Mouse (Mus musculus): ENCODE data around the gene Adgrv1. TPM values are rescaled to one million over a fixed set of nuclear protein-coding genes. Genes with fewer than 3 reads are reported as not detected.

Gene Adgrv1
- polyA plus RNA-seq, 1 experiment from 2014 or later, result 38.5 TPM

DNA sequence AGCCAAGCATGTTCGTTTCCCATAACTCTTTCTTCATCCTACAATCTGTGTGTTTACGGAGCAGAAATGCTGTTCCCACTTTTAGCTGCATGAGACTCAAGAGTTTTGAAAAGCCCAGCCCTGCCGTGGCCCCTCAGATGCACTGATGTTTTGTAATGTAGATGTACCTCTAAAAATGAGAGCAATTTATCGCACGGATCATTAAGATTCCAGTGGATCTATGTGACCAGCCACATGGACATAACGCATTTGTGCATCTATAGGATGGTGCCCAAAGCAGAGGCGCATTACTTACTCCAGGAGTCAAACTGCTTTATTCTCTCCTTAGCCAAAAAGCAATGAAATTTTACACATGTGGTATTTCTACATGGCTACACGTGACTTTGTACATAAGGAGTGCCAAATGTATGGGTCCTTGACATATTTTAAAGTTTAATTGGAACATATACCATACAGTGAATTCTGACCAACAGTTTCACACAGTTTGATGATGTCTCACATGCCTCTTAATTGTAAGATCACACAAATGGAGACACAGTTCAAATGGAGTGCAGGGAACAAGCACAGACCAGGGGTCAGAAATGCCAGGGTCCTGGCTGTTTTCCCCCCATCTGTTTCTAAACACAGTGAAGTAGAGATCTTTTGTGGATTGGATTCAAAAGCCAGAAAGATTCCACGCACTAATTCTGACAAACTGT, 35.9 kb downstream of the Adgrv1 start:
- H3K4me2 ChIP-seq (replicated peaks), result peak overlapping the region; percentile 1; the same call in 1 of the 2 replicates
- peaks cover 12% of the 10 kb centered on the region for H3K36me3 ChIP-seq
- H3K27me3 ChIP-seq, result no peaks in the 10 kb centered on the region
- peak overlapping the region; percentile 56 for H3K27ac ChIP-seq (replicated peaks)
- ATAC-seq (ENCODE audit: low FRiP score, low read depth), result peak; percentile 61
- H3K4me3 ChIP-seq, result no peak overlapping the region
- 37% methylated on average over 9 of the region's 9 CpGs for WGBS
- H3K9me3 ChIP-seq, result no peaks in the 10 kb centered on the region
- peaks cover 14% of the 10 kb centered on the region for H3K4me1 ChIP-seq
- no peak overlapping the region for H3K9ac ChIP-seq (replicated peaks)

DNA sequence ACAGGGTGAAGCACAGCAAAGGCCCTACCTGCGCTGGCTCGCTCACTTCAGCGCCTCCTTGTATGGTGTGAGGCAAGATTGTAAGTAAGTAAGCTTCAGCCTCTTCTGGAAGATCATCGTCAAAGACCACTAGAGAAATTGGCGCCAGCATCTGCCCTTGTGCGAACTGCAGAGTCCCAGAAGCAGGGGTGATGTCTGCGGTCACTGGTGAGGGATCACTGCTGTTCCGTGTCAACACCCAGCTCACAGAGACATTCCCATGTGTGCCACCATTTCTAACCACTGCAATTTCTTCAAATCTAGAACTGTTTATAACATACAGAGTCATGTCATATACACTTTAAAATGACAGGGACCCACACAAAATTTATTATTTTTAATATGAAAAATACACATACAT, 54.3 kb downstream of the Adgrv1 start:
- ATAC-seq (ENCODE audit: low FRiP score, low read depth), result no peak
- no peaks in the 10 kb centered on the region for H3K4me1 ChIP-seq
- H3K4me2 ChIP-seq (replicated peaks), result no peak overlapping the region
- H3K27me3 ChIP-seq, result no peaks in the 10 kb centered on the region
- no peak overlapping the region for H3K27ac ChIP-seq (replicated peaks)
- no peaks in the 10 kb centered on the region for H3K9me3 ChIP-seq
- H3K36me3 ChIP-seq, result peaks cover 37% of the 10 kb centered on the region
- WGBS, result 94% methylated on average over 8 of the region's 8 CpGs
- no peak overlapping the region for H3K9ac ChIP-seq (replicated peaks)
- H3K4me3 ChIP-seq, result no peak overlapping the region

DNA sequence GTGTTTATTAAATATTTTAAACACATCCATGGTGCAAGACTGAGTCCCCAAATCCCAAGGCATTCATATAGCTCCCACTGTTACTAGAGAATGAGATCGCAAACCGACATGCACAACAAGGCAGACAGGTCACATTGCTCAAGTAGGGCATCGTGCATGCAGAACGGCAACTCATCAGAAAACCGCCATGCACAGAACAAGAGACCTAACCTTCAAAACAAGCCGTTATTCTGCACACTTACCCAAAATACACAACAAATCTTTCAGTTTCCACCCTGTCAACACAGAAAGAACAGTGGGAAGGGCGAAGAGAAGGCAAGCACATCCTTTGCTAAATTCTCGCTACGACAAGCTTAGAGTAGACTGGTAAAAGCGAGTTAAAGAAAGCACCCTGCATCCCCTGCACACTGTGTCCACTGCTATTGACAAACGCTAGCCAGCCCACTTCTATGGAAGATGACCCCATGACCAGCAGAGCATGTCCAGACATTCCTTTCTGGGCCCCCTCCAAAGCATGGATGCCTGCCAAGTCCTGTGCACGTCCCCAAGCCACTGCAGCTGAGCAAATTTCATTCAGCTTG, 62.6 kb downstream of the Adgrv1 start:
- peaks cover 7% of the 10 kb centered on the region for H3K4me1 ChIP-seq
- H3K4me3 ChIP-seq, result peak overlapping the region; percentile 27
- peak overlapping the region; percentile 60 for H3K27ac ChIP-seq (replicated peaks)
- peak overlapping the region; percentile 50 for H3K4me2 ChIP-seq (replicated peaks)
- no peak overlapping the region for H3K9ac ChIP-seq (replicated peaks)
- H3K9me3 ChIP-seq, result no peaks in the 10 kb centered on the region
- H3K27me3 ChIP-seq, result no peaks in the 10 kb centered on the region
- WGBS, result 29% methylated on average over 12 of the region's 12 CpGs
- 0 out of 2 replicates have a peak, but pooled peaks cover 13% of the 10 kb centered on the region for H3K36me3 ChIP-seq
- ATAC-seq (ENCODE audit: low FRiP score, low read depth), result peak; percentile 87

DNA sequence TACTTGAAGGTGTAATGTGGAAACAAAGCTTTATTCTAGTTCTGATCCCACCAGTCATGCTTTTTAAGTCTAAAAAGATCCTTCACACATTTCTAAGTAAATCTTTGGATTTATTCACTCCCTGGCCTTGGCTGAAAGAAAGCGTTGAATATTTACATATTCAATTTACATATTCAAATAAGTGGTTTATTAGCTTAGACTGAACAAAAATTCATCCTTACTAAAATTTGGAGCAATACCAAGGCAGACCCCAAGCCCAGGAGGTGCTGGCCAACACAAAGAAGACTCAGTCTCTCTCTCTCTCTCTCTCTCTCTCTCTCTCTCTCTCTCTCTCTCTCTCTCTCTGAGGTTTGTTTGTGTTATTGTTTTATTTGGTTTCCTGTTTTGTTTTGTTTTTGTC, 82.9 kb downstream of the Adgrv1 start:
- Histone ChIP-seq H3K4me1 (no peaks in the 10 kb centered on the region), H3K4me3 (no peak overlapping the region), H3K36me3 (peaks cover 4% of the 10 kb centered on the region; the same call in 1 of the 2 replicates), H3K27ac (replicated peaks) (no peak overlapping the region), H3K9me3 (no peaks in the 10 kb centered on the region), H3K27me3 (no peaks in the 10 kb centered on the region), H3K4me2 (replicated peaks) (no peak overlapping the region), H3K9ac (replicated peaks) (no peak overlapping the region)
- WGBS, result 84% methylated on average over 1 of the region's 1 CpGs
- no peak for ATAC-seq (ENCODE audit: low FRiP score, low read depth)

DNA sequence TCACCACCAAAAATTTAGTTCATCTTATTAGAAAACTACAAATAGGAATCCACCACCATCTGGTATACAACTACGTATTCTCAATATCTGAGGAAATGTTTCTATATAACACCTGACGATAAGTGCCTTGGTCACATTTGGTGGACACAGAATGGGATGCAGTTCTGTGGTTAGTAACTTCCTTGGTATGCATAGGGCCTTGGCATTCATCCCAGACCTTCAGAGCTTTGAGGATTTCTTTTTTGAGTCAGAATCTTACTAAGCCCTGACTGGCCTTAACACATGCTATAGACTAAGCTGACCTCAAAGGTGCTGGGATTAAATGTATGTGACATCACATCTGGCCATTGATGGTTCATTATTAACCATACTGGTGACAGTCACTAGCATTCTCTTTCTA, 98.0 kb downstream of the Adgrv1 start:
- H3K9me3 ChIP-seq, result no peaks in the 10 kb centered on the region
- H3K27ac ChIP-seq (replicated peaks), result no peak overlapping the region
- H3K4me2 ChIP-seq (replicated peaks), result no peak overlapping the region
- no peak overlapping the region for H3K9ac ChIP-seq (replicated peaks)
- no peaks in the 10 kb centered on the region for H3K27me3 ChIP-seq
- H3K4me3 ChIP-seq, result no peak overlapping the region
- no peak for ATAC-seq (ENCODE audit: low FRiP score, low read depth)
- H3K4me1 ChIP-seq, result no peaks in the 10 kb centered on the region
- 92% methylated on average over 2 of the region's 2 CpGs for WGBS
- H3K36me3 ChIP-seq, result peaks cover 29% of the 10 kb centered on the region

- WGBS, result 58% methylated on average over 4 of the region's 4 CpGs
- Histone ChIP-seq H3K9me3 (no peaks in the 10 kb centered on the region), H3K36me3 (peaks cover 6% of the 10 kb centered on the region; the same call in 1 of the 2 replicates), H3K4me2 (replicated peaks) (no peak overlapping the region), H3K27me3 (no peaks in the 10 kb centered on the region), H3K4me3 (no peak overlapping the region), H3K27ac (replicated peaks) (no peak overlapping the region), H3K9ac (replicated peaks) (no peak overlapping the region), H3K4me1 (no peaks in the 10 kb centered on the region)
- peak; percentile 63 for ATAC-seq (ENCODE audit: low FRiP score, low read depth)
Measured at GRCm38 (mm10) chr13:81526687-81527086, 106.3 kb downstream of the Adgrv1 start.

GRCm38 (mm10) chr13:81510142-81510541, 122.8 kb downstream of the Adgrv1 start:
- ATAC-seq (ENCODE audit: low FRiP score, low read depth), result no peak
- Histone ChIP-seq H3K9me3 (no peaks in the 10 kb centered on the region), H3K4me1 (no peaks in the 10 kb centered on the region), H3K27me3 (no peaks in the 10 kb centered on the region), H3K9ac (replicated peaks) (no peak overlapping the region), H3K36me3 (peaks cover 26% of the 10 kb centered on the region), H3K27ac (replicated peaks) (no peak overlapping the region), H3K4me2 (replicated peaks) (no peak overlapping the region), H3K4me3 (no peak overlapping the region)
- WGBS, result 85% methylated on average over 7 of the region's 7 CpGs

- no peaks in the 10 kb centered on the region for H3K27me3 ChIP-seq
- H3K4me3 ChIP-seq, result no peak overlapping the region
- H3K9ac ChIP-seq (replicated peaks), result no peak overlapping the region
- H3K4me1 ChIP-seq, result no peaks in the 10 kb centered on the region
- H3K27ac ChIP-seq (replicated peaks), result no peak overlapping the region
- H3K4me2 ChIP-seq (replicated peaks), result no peak overlapping the region
- WGBS, result 74% methylated on average over 3 of the region's 3 CpGs
- H3K9me3 ChIP-seq, result no peaks in the 10 kb centered on the region
- H3K36me3 ChIP-seq, result peaks cover 46% of the 10 kb centered on the region
- no peak for ATAC-seq (ENCODE audit: low FRiP score, low read depth)
Measured at GRCm38 (mm10) chr13:81497035-81497434, 135.9 kb downstream of the Adgrv1 start.

- Histone ChIP-seq H3K9ac (replicated peaks) (no peak overlapping the region), H3K27me3 (no peaks in the 10 kb centered on the region), H3K4me3 (no peak overlapping the region), H3K36me3 (peaks cover 42% of the 10 kb centered on the region), H3K9me3 (no peaks in the 10 kb centered on the region), H3K27ac (replicated peaks) (no peak overlapping the region), H3K4me1 (no peaks in the 10 kb centered on the region), H3K4me2 (replicated peaks) (no peak overlapping the region)
- no peak for ATAC-seq (ENCODE audit: low FRiP score, low read depth)
- 93% methylated on average over 7 of the region's 7 CpGs for WGBS
Measured at GRCm38 (mm10) chr13:81491971-81492370, 141.0 kb downstream of the Adgrv1 start.

DNA sequence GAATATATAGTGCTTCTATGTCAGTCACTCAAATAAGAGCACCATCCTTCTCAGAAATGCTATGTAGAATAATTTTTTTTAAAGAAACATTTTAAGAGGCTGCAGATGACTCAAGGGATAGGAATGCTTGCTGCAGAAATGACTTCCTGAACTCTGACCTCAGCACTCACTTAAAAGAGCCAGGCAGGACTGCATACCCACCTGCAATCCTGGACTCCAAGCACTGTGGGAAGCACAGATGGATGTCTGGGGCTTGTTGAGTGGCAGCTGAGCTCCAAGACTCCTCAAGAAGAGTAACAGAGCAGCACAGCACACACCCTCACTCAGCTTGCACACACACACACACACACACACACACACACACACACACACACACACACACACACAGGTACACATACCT, 146.0 kb downstream of the Adgrv1 start:
- ATAC-seq (ENCODE audit: low FRiP score, low read depth), result no peak

GRCm38 (mm10) chr13:81473750-81474149, 159.2 kb downstream of the Adgrv1 start:
- Histone ChIP-seq H3K4me1 (no peaks in the 10 kb centered on the region), H3K36me3 (peaks cover 21% of the 10 kb centered on the region), H3K27me3 (no peaks in the 10 kb centered on the region), H3K9me3 (no peaks in the 10 kb centered on the region), H3K9ac (replicated peaks) (no peak overlapping the region), H3K4me3 (no peak overlapping the region), H3K4me2 (replicated peaks) (no peak overlapping the region), H3K27ac (replicated peaks) (no peak overlapping the region)
- no peak for ATAC-seq (ENCODE audit: low FRiP score, low read depth)

More for the DNA sequence above, 146.0 kb downstream of the Adgrv1 start:
- Histone ChIP-seq H3K9ac (replicated peaks) (no peak overlapping the region), H3K27me3 (no peaks in the 10 kb centered on the region), H3K4me2 (replicated peaks) (no peak overlapping the region), H3K27ac (replicated peaks) (no peak overlapping the region), H3K4me1 (0 out of 2 replicates have a peak, but pooled peaks cover 2% of the 10 kb centered on the region), H3K36me3 (peaks cover 25% of the 10 kb centered on the region), H3K4me3 (no peak overlapping the region), H3K9me3 (no peaks in the 10 kb centered on the region)

- no peak for ATAC-seq (ENCODE audit: low FRiP score, low read depth)
- no peak overlapping the region for H3K27ac ChIP-seq (replicated peaks)
- WGBS, result 84% methylated on average over 4 of the region's 4 CpGs
- no peaks in the 10 kb centered on the region for H3K27me3 ChIP-seq
- no peak overlapping the region for H3K4me3 ChIP-seq
- H3K4me1 ChIP-seq, result no peaks in the 10 kb centered on the region
- no peak overlapping the region for H3K9ac ChIP-seq (replicated peaks)
- no peak overlapping the region for H3K4me2 ChIP-seq (replicated peaks)
- no peaks in the 10 kb centered on the region for H3K9me3 ChIP-seq
- H3K36me3 ChIP-seq, result peaks cover 24% of the 10 kb centered on the region
Measured at GRCm38 (mm10) chr13:81466661-81467060, 166.3 kb downstream of the Adgrv1 start.
